Mouse (Mus musculus): ENCODE measurements around the gene Fam20a.

Gene Fam20a

GRCm38 (mm10) chr11:109716981-109717380 is 5.1 kb downstream of the Fam20a start:
- DNase-seq (ENCODE audit: low spot score): no peak

GRCm38 (mm10) chr11:109715311-109715781 is 6.7 kb downstream of the Fam20a start:
- DNase-seq (ENCODE audit: low spot score): no peak

DNA sequence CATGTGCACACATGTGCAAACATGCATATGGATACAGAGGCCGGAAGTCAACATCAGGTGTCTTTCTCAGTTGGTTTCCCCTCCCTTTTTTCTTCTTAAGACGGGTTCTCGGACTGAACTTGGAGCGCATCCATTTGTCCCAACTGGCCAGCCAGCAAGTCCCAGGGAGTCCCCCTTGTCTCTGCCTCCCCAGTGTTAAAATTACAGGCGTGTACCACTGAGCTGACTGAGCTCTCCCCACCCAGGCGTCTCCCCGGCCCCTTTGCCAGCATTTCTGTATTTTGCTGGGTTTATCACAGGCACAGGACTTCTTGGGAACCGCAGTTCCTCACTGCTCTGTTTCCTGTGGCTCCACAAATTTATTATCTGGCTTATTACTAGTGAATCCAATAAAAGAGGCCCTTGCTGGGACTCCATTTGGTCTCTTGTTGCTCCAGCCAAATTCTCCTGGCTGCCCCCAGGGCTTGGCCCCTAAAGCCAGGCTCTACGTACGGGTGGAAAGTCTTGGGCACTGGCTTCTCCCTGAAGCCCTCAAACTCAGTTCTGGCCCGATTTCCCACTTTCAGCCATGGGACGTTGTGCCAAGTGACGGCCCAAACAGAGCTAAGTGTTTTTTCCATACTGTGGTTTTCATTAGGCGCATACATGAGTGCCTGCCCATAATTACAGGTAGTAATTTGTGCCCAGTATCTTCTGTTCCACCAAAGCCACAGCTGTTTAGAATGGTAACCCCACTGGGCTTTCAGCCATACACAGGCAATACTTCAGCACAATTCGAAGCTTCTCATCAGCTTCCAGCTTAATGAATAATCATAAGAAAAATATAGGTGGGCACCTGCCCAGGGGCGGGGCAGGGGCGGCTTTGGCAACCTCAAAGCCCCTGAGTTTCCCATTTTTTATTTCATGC is 7.5 kb downstream of the Fam20a start:
- no peak for DNase-seq (ENCODE audit: low spot score)

DNA sequence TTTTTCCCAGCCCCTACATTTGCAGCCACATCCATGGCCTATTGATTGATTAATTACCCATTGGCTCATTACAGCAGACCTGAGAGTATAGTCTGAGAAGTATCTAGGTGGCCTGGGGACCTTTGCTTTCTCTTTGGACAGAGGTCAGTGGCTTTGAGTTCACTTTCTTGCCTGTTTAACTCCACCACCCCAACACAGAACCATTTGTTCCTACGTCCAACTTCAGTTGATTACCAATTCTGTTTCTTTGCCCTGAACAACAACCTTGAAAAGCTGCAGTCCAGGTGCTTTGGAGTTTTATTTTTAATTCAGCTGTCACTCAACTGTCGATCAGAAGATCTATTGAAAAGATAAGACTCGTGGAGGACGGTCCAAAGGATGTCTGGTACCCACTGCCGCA is 12.6 kb downstream of the Fam20a start:
- no peak for DNase-seq (ENCODE audit: low spot score)

- DNase-seq (ENCODE audit: low spot score): no peak
Measured at GRCm38 (mm10) chr11:109708786-109709185, 13.3 kb downstream of the Fam20a start.

- DNase-seq (ENCODE audit: low spot score): no peak
Measured at GRCm38 (mm10) chr11:109707442-109707841, 14.6 kb downstream of the Fam20a start.

GRCm38 (mm10) chr11:109706586-109706985 is 15.5 kb downstream of the Fam20a start:
- DNase-seq (ENCODE audit: low spot score): no peak

GRCm38 (mm10) chr11:109706055-109706412 is 16.0 kb downstream of the Fam20a start:
- peak; percentile 57 for DNase-seq (ENCODE audit: low spot score)

- DNase-seq (ENCODE audit: low spot score): no peak
Measured at GRCm38 (mm10) chr11:109705336-109706054, 16.6 kb downstream of the Fam20a start.

GRCm38 (mm10) chr11:109704311-109705205 is 17.5 kb downstream of the Fam20a start:
- DNase-seq (ENCODE audit: low spot score): no peak

DNA sequence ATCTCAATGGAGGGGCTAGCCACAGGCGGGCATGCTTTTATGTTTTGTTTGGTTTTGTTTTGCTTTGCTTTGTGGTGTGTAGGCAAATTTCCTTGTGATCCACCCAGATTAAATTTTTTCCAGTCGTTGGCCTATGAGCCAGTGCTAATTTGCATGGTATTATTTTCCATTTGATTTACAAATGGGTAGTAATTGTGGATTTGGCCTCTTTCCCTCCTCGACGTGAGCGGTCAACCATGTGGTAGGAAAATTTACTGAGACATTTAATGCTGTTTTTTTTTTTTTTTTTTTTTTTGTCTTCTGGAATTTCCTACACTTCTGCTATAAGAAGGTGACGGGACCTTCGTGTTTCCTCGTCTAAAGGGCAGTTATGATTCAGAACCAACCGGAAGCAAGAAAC is 18.2 kb downstream of the Fam20a start:
- no peak for DNase-seq (ENCODE audit: low spot score)

DNA sequence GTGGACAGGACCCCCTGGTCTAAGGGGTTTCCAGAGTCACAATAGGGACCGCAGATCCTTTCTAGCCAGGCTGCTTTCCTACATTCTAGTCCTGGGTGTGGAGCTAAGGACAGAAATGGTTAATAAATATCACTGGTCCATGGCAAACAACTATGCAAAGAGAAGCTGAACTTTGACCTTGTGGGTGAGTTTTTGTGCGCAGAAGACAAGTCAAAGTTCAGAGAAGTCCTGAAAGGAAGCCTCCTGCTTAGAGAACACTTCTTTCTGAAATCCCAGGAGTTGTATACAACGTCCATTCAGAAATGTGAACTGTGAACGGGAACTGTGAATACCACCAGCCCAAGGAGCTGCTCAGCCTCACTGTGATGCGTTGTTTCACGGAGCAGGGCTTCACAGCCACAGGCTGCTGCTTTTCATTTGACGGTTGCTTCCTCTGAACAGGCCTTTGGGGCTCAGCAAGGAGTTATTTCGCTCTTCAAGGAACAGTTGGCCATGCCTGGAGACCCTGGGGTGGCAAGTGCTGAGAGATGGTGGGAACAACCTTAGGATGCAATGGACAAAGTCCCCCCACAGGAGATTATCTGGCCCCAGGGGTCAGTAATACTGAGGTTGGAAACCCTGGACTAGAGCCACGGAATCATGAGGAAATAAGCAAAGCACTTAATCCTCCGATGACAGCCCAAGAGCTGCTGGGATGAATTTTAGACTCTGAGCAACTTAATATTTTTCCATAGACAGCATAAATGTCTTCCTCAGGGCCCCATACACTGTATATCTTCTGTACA is 19.9 kb downstream of the Fam20a start:
- no peak for DNase-seq (ENCODE audit: low spot score)

- DNase-seq (ENCODE audit: low spot score): no peak
Measured at GRCm38 (mm10) chr11:109700761-109701160, 21.3 kb downstream of the Fam20a start.

- DNase-seq (ENCODE audit: low spot score): no peak
Measured at GRCm38 (mm10) chr11:109699784-109700183, 22.3 kb downstream of the Fam20a start.

DNA sequence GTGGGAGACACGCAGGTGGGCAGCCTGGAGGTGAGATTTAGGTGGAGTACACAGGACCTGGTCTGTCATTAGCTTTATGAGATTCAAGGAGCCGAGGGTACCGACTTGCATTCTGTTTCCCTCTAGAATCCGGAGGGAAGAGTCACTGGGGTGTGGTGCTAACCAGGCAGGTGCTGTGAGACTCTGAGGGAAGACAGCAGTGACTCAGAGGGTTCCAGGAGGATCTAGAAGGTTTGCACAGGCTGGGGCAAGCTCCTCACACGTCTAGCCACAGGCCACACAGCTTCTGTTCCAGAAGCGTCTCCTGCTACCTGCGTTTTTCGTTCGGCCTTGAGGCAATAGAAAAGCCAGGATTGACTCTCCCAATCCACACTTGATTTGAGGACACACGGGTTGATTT is 23.3 kb downstream of the Fam20a start:
- no peak for DNase-seq (ENCODE audit: low spot score)

DNA sequence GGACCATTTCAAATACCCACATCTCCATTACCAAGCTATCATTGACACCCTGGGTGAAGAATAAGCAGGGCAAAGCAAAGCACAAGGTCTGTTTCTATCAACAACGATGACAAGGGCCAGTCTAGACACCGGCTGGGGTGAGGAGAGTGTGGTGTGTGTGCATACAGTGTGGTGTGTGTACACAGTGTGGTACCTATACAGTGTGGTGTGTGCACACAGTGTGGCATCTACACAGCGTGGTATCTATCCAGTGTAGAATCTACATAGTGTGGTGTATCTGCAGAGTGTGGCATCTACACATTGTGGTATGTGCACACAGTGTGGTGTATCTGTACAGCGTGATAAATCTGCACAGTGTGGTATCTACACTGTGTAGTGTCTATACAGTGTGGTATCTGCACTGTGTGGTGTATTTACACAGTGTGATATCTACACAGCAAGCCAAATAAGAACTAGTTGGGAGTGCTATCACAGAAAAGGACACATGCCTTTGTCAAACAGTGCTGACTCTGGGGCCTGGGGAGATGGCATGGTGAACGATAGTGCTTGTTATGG is 24.9 kb downstream of the Fam20a start:
- no peak for DNase-seq (ENCODE audit: low spot score)

GRCm38 (mm10) chr11:109696519-109696918 is 25.6 kb downstream of the Fam20a start:
- DNase-seq (ENCODE audit: low spot score): no peak

DNA sequence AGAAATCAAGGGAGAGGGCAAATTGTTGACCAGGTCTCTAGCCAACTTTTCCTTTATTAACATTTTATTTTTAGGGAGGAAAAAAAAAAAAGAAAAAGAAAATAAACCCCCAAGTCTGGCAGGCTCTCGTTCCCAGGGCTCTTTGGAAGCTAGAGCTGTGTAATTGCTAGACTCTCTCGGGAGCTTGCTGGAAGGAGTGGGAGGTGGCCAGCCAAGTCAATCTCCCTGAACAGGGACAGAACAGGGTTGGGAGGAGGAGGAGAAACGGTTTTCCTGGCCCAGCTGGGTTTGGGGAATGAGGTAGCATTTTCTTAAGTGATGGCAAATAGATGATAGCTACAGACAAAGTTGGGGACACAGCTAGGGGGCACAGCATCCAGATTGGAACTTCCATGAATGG is 29.3 kb downstream of the Fam20a start:
- no peak for DNase-seq (ENCODE audit: low spot score)

- DNase-seq (ENCODE audit: low spot score): no peak
Measured at GRCm38 (mm10) chr11:109689539-109689938, 32.5 kb downstream of the Fam20a start.

GRCm38 (mm10) chr11:109682221-109682620 is 39.9 kb downstream of the Fam20a start:
- no peak for DNase-seq (ENCODE audit: low spot score)

DNA sequence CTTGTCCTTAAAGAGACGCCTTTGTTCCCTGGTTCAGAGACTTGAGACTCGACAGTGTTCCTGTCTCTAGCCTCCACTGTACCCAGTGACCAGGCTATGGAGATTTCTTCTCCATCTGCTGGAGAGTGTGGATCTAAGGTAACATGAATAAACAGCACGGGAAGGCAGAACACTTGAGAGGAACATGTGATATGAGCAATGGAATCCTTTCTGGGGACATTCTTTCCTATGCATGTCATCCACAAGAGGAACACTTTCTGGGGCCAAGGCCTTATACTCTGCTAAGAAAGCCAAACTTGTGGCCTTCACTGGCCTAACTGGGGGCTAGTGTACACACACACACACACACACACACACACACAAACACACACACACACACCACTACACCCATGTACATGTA is 40.5 kb downstream of the Fam20a start:
- DNase-seq (ENCODE audit: low spot score): no peak

Data from ovary, adult 18-20 months (tissue).